Mouse (Mus musculus): ENCODE data around the gene Gm49359.
"Not testable (repeated sequence)": the region's sequence is repeated elsewhere in the genome, so short reads cannot be mapped to it uniquely, and the experiment has no call there.

Gm49359 gene

GRCm38 (mm10) chr13:62466424-62467334, at the start of gene Gm49359:
Gene Gm49359, minus strand, starts transcription at chr13:62466832.
- H3K27me3 ChIP-seq (ENCODE audit: insufficient read depth, low read length); H3K9me3 ChIP-seq (ENCODE audit: low read length); H3K4me1 ChIP-seq (replicated peaks; ENCODE audit: low read depth, low read length): not testable (repeated sequence)
- Histone ChIP-seq H3K4me3 (replicated peaks; ENCODE audit: low read length) (peak within 1 kb of the TSS; percentile 87), H3K36me3 (ENCODE audit: insufficient read depth, low read length) (peaks cover 14% of the 10 kb centered on the region)

DNA sequence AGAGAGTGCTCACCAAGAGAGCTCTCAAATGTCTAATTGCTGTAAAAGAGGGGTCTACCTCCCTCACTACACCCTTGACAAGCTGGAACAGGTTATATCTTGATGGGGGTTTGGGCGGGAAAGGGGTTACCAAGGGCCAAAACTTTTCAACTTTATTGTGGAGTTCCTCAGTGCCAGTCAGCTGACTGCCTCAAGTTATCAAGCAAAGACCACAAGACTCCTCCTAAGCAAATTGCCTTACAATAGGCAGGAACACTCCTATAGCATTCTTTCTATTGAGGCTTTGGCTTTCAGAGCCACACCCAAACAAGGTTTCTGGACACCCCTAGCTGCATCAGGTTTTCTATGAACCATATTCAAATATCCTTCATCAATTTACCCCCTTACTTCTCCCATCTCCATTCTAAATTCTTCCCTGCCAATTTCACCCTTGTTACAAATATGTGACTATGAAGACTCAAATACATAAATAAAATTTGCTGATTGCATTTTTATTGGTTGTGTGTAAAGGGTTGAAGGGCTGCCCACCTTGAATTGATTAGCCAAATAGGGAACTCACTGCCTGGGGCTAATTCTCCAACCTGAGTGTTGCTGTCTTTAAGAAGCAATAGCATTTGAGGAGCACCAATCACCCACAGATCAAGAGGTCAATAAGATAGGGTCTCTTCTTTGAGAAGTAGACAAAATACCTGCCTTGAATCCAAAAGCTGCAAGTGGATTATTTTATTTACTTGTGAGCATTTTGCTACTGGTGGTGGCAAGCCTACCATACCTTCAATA, 44.2 kb upstream of the Gm49359 start:
- not testable (repeated sequence) for H3K36me3 ChIP-seq (ENCODE audit: insufficient read depth, low read length); H3K27me3 ChIP-seq (ENCODE audit: insufficient read depth, low read length)
- peak; percentile 76 for TF ChIP-seq NANOG (IDR thresholded peaks at IDR 0.05; ENCODE audit: borderline replicate concordance, low read length)
- H3K4me3 ChIP-seq (replicated peaks; ENCODE audit: low read length) = 0 out of 2 replicates have a peak overlapping the region, but pooled peaks have one; percentile 2
- peaks cover 18% of the 10 kb centered on the region for H3K9me3 ChIP-seq (ENCODE audit: low read length)
- H3K4me1 ChIP-seq (replicated peaks; ENCODE audit: low read depth, low read length) = peaks cover 22% of the 10 kb centered on the region

DNA sequence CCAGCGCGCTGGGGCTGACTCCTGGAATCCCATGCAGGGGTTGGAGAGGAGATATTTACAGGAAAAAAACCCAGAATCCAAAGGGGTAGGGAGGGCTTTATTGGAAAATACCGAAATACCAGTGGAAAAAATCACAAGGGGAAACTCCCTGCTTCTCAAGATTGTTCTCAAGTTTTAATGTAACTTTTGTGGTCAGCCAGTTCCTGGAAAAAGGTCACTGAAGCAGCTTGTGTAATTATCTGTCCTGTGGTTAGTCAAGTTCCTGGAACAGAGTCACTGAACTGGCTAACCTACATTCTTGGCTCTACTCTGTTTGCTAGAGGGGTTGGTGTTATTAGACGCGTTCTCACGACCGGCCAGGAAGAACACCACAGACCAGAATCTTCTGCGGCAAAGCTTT, 6.0 kb upstream of the Gm49359 start:
- H3K27me3 ChIP-seq (ENCODE audit: insufficient read depth, low read length); H3K4me3 ChIP-seq (replicated peaks; ENCODE audit: low read length); H3K9me3 ChIP-seq (ENCODE audit: low read length); H3K36me3 ChIP-seq (ENCODE audit: insufficient read depth, low read length); H3K4me1 ChIP-seq (replicated peaks; ENCODE audit: low read depth, low read length): not testable (repeated sequence)

DNA sequence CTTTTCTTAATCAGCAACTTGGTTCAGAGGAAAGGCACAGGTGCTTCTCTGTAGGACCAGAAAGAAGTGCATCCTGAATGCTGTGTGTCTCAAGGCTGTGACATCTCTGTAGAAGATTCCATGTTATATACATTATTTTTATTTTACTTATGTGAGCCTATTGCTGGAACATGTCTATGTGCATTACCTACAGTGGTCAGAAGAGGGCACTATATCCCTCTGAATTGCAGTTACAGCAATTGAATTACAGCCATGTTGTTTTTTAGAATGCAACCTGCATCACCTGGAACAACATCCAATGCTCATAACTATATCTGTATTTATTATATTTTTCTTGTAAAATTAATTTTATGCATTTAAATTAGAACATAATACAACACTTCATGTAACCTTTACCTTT, 3.3 kb upstream of the Gm49359 start:
- not testable (repeated sequence) for H3K9me3 ChIP-seq (ENCODE audit: low read length); H3K4me1 ChIP-seq (replicated peaks; ENCODE audit: low read depth, low read length); H3K27me3 ChIP-seq (ENCODE audit: insufficient read depth, low read length); H3K4me3 ChIP-seq (replicated peaks; ENCODE audit: low read length); H3K36me3 ChIP-seq (ENCODE audit: insufficient read depth, low read length)
- TF ChIP-seq CTCF (conservative IDR thresholded peaks at IDR 0.05; ENCODE audit: low read length) = peak; percentile 65

Measured in E14TG2a.4 (cell line).